Mouse (Mus musculus): ENCODE data around the gene Slc15a5. TPM values are rescaled to one million over a fixed set of nuclear protein-coding genes. Genes with fewer than 3 reads are reported as not detected.

Gene Slc15a5
- polyA plus RNA-seq, 1 experiment from 2014 or later, result not detected

- no peak overlapping the region for H3K9ac ChIP-seq (ENCODE audit: low read length)
- no peaks in the 10 kb centered on the region for H3K4me1 ChIP-seq (ENCODE audit: control insufficient read depth, insufficient read depth, low read length)
- DNase-seq (ENCODE audit: low spot score), result no peak
- WGBS, result 85% methylated on average over 4 of the region's 4 CpGs
- no peak overlapping the region for H3K4me2 ChIP-seq (ENCODE audit: low read depth)
- no peak for ATAC-seq (ENCODE audit: insufficient read depth, low FRiP score, low TSS enrichment)
- H3K27me3 ChIP-seq (ENCODE audit: control insufficient read depth, insufficient read depth, low read length), result no peaks in the 10 kb centered on the region
- H3K9me3 ChIP-seq (ENCODE audit: control insufficient read depth, low read length), result no peaks in the 10 kb centered on the region
- no peak overlapping the region for H3K27ac ChIP-seq (ENCODE audit: low read depth, low read length)
- no peaks in the 10 kb centered on the region for H3K36me3 ChIP-seq (ENCODE audit: control insufficient read depth, insufficient read depth, low read length)
- H3K4me3 ChIP-seq (ENCODE audit: low read depth, low read length), result no peak overlapping the region
Observed at GRCm38 (mm10) chr6:138071505-138072107, 8.1 kb downstream of the Slc15a5 start.

- Histone ChIP-seq H3K4me2 (ENCODE audit: low read depth) (no peak overlapping the region), H3K27ac (ENCODE audit: low read depth, low read length) (no peak overlapping the region), H3K36me3 (ENCODE audit: control insufficient read depth, insufficient read depth, low read length) (no peaks in the 10 kb centered on the region), H3K9me3 (ENCODE audit: control insufficient read depth, low read length) (no peaks in the 10 kb centered on the region), H3K4me1 (ENCODE audit: control insufficient read depth, insufficient read depth, low read length) (no peaks in the 10 kb centered on the region), H3K4me3 (ENCODE audit: low read depth, low read length) (no peak overlapping the region), H3K9ac (ENCODE audit: low read length) (no peak overlapping the region), H3K27me3 (ENCODE audit: control insufficient read depth, insufficient read depth, low read length) (no peaks in the 10 kb centered on the region)
- DNase-seq (ENCODE audit: low spot score) (no peak), ATAC-seq (ENCODE audit: insufficient read depth, low FRiP score, low TSS enrichment) (no peak)
- 80% methylated on average over 13 of the region's 13 CpGs for WGBS
Observed at GRCm38 (mm10) chr6:138070720-138071504, 8.8 kb downstream of the Slc15a5 start.

- H3K4me1 ChIP-seq (ENCODE audit: control insufficient read depth, insufficient read depth, low read length), result no peaks in the 10 kb centered on the region
- WGBS, result 90% methylated on average over 10 of the region's 10 CpGs
- no peak overlapping the region for H3K27ac ChIP-seq (ENCODE audit: low read depth, low read length)
- H3K9ac ChIP-seq (ENCODE audit: low read length), result no peak overlapping the region
- DNase-seq (ENCODE audit: low spot score) (no peak), ATAC-seq (ENCODE audit: insufficient read depth, low FRiP score, low TSS enrichment) (no peak)
- no peaks in the 10 kb centered on the region for H3K27me3 ChIP-seq (ENCODE audit: control insufficient read depth, insufficient read depth, low read length)
- H3K4me3 ChIP-seq (ENCODE audit: low read depth, low read length), result no peak overlapping the region
- H3K4me2 ChIP-seq (ENCODE audit: low read depth), result no peak overlapping the region
- H3K9me3 ChIP-seq (ENCODE audit: control insufficient read depth, low read length), result no peaks in the 10 kb centered on the region
- no peaks in the 10 kb centered on the region for H3K36me3 ChIP-seq (ENCODE audit: control insufficient read depth, insufficient read depth, low read length)
Observed at GRCm38 (mm10) chr6:138069921-138070320, 9.8 kb downstream of the Slc15a5 start.

- Histone ChIP-seq H3K9ac (ENCODE audit: low read length) (no peak overlapping the region), H3K4me2 (ENCODE audit: low read depth) (no peak overlapping the region), H3K4me1 (ENCODE audit: control insufficient read depth, insufficient read depth, low read length) (no peaks in the 10 kb centered on the region), H3K27ac (ENCODE audit: low read depth, low read length) (no peak overlapping the region), H3K4me3 (ENCODE audit: low read depth, low read length) (no peak overlapping the region), H3K27me3 (ENCODE audit: control insufficient read depth, insufficient read depth, low read length) (no peaks in the 10 kb centered on the region), H3K9me3 (ENCODE audit: control insufficient read depth, low read length) (no peaks in the 10 kb centered on the region), H3K36me3 (ENCODE audit: control insufficient read depth, insufficient read depth, low read length) (no peaks in the 10 kb centered on the region)
- DNase-seq (ENCODE audit: low spot score) (no peak), ATAC-seq (ENCODE audit: insufficient read depth, low FRiP score, low TSS enrichment) (no peak)
- WGBS, result 39% methylated on average over 15 of the region's 15 CpGs
Observed at GRCm38 (mm10) chr6:138055572-138055971, 24.1 kb downstream of the Slc15a5 start.

GRCm38 (mm10) chr6:138054956-138055355 lies 24.8 kb downstream of the Slc15a5 start:
- H3K4me2 ChIP-seq (ENCODE audit: low read depth), result no peak overlapping the region
- H3K36me3 ChIP-seq (ENCODE audit: control insufficient read depth, insufficient read depth, low read length), result no peaks in the 10 kb centered on the region
- H3K27ac ChIP-seq (ENCODE audit: low read depth, low read length), result no peak overlapping the region
- no peaks in the 10 kb centered on the region for H3K27me3 ChIP-seq (ENCODE audit: control insufficient read depth, insufficient read depth, low read length)
- DNase-seq (ENCODE audit: low spot score) (no peak), ATAC-seq (ENCODE audit: insufficient read depth, low FRiP score, low TSS enrichment) (no peak)
- H3K9me3 ChIP-seq (ENCODE audit: control insufficient read depth, low read length), result no peaks in the 10 kb centered on the region
- H3K9ac ChIP-seq (ENCODE audit: low read length), result no peak overlapping the region
- H3K4me1 ChIP-seq (ENCODE audit: control insufficient read depth, insufficient read depth, low read length), result no peaks in the 10 kb centered on the region
- H3K4me3 ChIP-seq (ENCODE audit: low read depth, low read length), result no peak overlapping the region
- WGBS, result 87% methylated on average over 12 of the region's 12 CpGs

GRCm38 (mm10) chr6:138054166-138054565 lies 25.6 kb downstream of the Slc15a5 start:
- ATAC-seq (ENCODE audit: insufficient read depth, low FRiP score, low TSS enrichment) (no peak), DNase-seq (ENCODE audit: low spot score) (no peak)
- Histone ChIP-seq H3K36me3 (ENCODE audit: control insufficient read depth, insufficient read depth, low read length) (no peaks in the 10 kb centered on the region), H3K4me3 (ENCODE audit: low read depth, low read length) (no peak overlapping the region), H3K27ac (ENCODE audit: low read depth, low read length) (no peak overlapping the region), H3K9me3 (ENCODE audit: control insufficient read depth, low read length) (no peaks in the 10 kb centered on the region), H3K27me3 (ENCODE audit: control insufficient read depth, insufficient read depth, low read length) (no peaks in the 10 kb centered on the region), H3K4me2 (ENCODE audit: low read depth) (no peak overlapping the region), H3K4me1 (ENCODE audit: control insufficient read depth, insufficient read depth, low read length) (no peaks in the 10 kb centered on the region), H3K9ac (ENCODE audit: low read length) (no peak overlapping the region)
- WGBS, result 57% methylated on average over 1 of the region's 1 CpGs

- DNase-seq (ENCODE audit: low spot score) (no peak), ATAC-seq (ENCODE audit: insufficient read depth, low FRiP score, low TSS enrichment) (no peak)
- no peak overlapping the region for H3K27ac ChIP-seq (ENCODE audit: low read depth, low read length)
- H3K9me3 ChIP-seq (ENCODE audit: control insufficient read depth, low read length), result no peaks in the 10 kb centered on the region
- 87% methylated on average over 9 of the region's 9 CpGs for WGBS
- no peak overlapping the region for H3K4me3 ChIP-seq (ENCODE audit: low read depth, low read length)
- H3K27me3 ChIP-seq (ENCODE audit: control insufficient read depth, insufficient read depth, low read length), result no peaks in the 10 kb centered on the region
- no peaks in the 10 kb centered on the region for H3K4me1 ChIP-seq (ENCODE audit: control insufficient read depth, insufficient read depth, low read length)
- H3K9ac ChIP-seq (ENCODE audit: low read length), result no peak overlapping the region
- no peaks in the 10 kb centered on the region for H3K36me3 ChIP-seq (ENCODE audit: control insufficient read depth, insufficient read depth, low read length)
- H3K4me2 ChIP-seq (ENCODE audit: low read depth), result no peak overlapping the region
Observed at GRCm38 (mm10) chr6:138053686-138054085, 26.0 kb downstream of the Slc15a5 start.

- H3K4me1 ChIP-seq (ENCODE audit: control insufficient read depth, insufficient read depth, low read length), result no peaks in the 10 kb centered on the region
- H3K27ac ChIP-seq (ENCODE audit: low read depth, low read length), result no peak overlapping the region
- ATAC-seq (ENCODE audit: insufficient read depth, low FRiP score, low TSS enrichment), result no peak
- H3K9ac ChIP-seq (ENCODE audit: low read length), result no peak overlapping the region
- no peak for DNase-seq (ENCODE audit: low spot score)
- H3K36me3 ChIP-seq (ENCODE audit: control insufficient read depth, insufficient read depth, low read length), result no peaks in the 10 kb centered on the region
- 89% methylated on average over 2 of the region's 2 CpGs for WGBS
- H3K4me2 ChIP-seq (ENCODE audit: low read depth), result no peak overlapping the region
- no peaks in the 10 kb centered on the region for H3K27me3 ChIP-seq (ENCODE audit: control insufficient read depth, insufficient read depth, low read length)
- H3K9me3 ChIP-seq (ENCODE audit: control insufficient read depth, low read length), result no peaks in the 10 kb centered on the region
- no peak overlapping the region for H3K4me3 ChIP-seq (ENCODE audit: low read depth, low read length)
Observed at GRCm38 (mm10) chr6:138045364-138045763, 34.4 kb downstream of the Slc15a5 start.

GRCm38 (mm10) chr6:138042891-138043290 lies 36.8 kb downstream of the Slc15a5 start:
- H3K4me2 ChIP-seq (ENCODE audit: low read depth), result no peak overlapping the region
- no peak overlapping the region for H3K9ac ChIP-seq (ENCODE audit: low read length)
- WGBS, result 93% methylated on average over 5 of the region's 5 CpGs
- no peaks in the 10 kb centered on the region for H3K27me3 ChIP-seq (ENCODE audit: control insufficient read depth, insufficient read depth, low read length)
- no peaks in the 10 kb centered on the region; the same call in 1 of the 2 replicates for H3K9me3 ChIP-seq (ENCODE audit: control insufficient read depth, low read length)
- H3K4me1 ChIP-seq (ENCODE audit: control insufficient read depth, insufficient read depth, low read length), result no peaks in the 10 kb centered on the region
- no peak overlapping the region for H3K27ac ChIP-seq (ENCODE audit: low read depth, low read length)
- DNase-seq (ENCODE audit: low spot score), result no peak
- H3K4me3 ChIP-seq (ENCODE audit: low read depth, low read length), result no peak overlapping the region
- H3K36me3 ChIP-seq (ENCODE audit: control insufficient read depth, insufficient read depth, low read length), result no peaks in the 10 kb centered on the region
- ATAC-seq (ENCODE audit: insufficient read depth, low FRiP score, low TSS enrichment), result no peak

Measured in neural tube, embryonic 11.5 days (tissue).